Mouse (Mus musculus) adrenal gland, adult 2 months (tissue): Measurements from ENCODE around the gene Sprr2j-ps. TPM values are rescaled to one million over a fixed set of nuclear protein-coding genes. Genes with fewer than 3 reads are reported as not detected.

ENCODE experiments used
- DNase-seq: peaks from one replicate; pipeline ENCODE4 v3.0.0; 2021
- long read RNA-seq: library from polyadenylated mRNA; stranded (forward); transcript quantifications from one replicate; pipeline ENCODE4 v2.0.0, GENCODE M21; 2021
- polyA plus RNA-seq: library from polyadenylated mRNA; depleted of rRNA; stranded (reverse); fragments of >200 nt; gene quantifications from 2 replicates; pipeline ENCODE4 v1.2.3, GENCODE M21; 2012; rRNA removed
- total RNA-seq, 2 experiments: library from RNA; stranded (reverse); gene quantifications; 2 replicates each; pipeline ENCODE4 v1.2.3; 2021

Sprr2j-ps gene
- total RNA-seq = not detected
- not detected in 2 replicates for polyA plus RNA-seq
- long read RNA-seq = 0 reads

DNA sequence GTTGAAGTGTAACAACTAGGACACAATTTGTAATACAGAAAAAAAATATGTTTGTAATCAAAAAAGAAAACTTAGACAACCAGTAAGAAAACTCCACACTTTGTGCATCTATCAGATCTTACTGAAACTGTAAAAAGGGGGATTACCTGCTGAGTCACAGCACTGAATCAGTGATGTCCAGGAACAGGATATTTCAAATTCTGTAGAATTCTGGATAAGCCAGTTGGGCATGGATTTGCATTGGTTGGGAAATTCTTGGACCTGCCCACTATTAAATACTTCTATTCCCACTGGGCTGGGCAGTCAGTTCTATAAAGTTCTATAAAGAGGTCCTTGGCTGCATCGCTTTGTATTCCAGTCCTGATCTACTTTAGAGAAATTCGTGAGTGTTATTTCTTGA, at the start of gene Sprr2j-ps:
Gene Sprr2j-ps (plus strand): TSS at position 301 of the 400 bp plus-strand sequence.
- no peak for DNase-seq

DNA sequence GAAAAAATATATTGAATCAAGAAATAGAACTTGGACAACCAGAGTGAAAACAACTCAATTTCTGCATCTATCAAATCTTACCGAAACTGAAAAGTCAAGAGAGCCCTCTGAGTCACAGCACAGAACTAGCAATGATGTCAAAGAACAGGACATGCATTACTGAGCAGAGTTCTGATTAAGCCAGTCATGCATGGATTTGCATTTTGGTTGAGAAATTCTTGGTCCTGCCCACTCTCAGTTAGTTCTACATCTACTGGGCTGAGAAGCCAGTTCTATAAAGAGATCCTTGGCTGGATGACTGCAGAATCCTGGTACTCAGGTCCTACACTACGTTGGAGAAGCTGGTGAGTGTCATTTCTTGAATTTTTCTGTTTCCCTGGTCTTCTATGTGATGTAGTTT, 44.3 kb upstream of the Sprr2j-ps start:
- DNase-seq = no peak

DNA sequence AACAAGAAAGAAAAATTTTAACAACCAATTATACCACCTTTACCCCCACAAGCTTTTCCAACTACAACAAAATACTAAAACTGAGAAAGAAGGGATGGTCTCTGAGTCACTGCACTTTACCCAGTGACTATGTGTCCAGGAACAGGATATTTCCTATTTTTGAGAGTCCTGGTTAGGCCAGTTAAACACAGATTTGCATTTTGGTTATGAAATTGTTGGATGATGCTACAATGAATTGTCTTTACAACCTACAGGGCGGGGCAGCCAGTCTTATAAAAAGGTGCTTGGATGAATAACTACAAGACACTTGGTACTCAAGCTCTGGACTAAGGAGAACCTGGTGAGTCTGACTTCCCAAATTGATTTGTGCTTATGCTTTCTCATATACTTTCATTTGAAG, 32.5 kb upstream of the Sprr2j-ps start, which contains the start of gene Sprr2h:
Gene Sprr2h (plus strand): TSS at position 301 of the 400 bp plus-strand sequence.
- DNase-seq = no peak

DNA sequence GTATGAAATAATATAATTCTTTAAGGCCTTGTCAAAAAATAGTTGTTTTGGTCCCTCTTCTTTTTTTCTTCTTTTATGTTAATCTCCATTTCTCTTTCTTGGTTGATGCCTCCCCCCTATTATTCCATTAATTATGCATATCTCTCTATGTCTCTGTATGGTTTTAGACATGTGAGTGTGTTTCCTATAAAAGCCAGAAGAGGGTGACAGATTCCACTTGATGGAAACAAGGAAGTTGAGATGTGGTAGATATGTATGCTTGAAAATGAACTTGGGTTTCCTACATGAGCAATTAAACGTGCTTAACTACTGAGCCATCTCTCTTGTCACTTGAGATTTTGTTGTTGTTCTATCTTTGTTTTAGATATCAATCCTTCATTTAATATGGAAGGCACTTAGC, 23.6 kb upstream of the Sprr2j-ps start:
- peak; percentile 3 for DNase-seq

DNA sequence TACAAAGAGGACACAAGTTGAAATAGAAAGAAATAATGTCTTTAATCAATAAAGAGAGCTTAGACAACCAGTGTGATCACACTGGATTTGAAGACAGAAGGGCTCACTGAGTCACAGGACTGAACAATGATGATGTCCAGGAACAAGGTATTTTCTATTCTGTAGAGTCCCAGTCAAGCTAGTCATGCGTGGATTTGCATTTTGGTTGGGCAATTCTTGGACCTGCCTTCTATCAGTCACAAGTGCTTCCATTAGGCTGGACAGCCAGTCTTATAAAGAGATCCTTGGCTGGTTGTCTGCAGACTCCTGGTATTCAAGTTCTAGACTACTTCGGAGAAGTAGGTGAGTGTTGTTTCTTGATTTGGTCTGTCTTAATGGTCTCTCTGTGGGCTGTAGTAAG, 10.2 kb upstream of the Sprr2j-ps start, which contains the start of gene Sprr2i:
Gene Sprr2i (plus strand): TSS at position 301 of the 400 bp plus-strand sequence.
- DNase-seq = no peak

DNA sequence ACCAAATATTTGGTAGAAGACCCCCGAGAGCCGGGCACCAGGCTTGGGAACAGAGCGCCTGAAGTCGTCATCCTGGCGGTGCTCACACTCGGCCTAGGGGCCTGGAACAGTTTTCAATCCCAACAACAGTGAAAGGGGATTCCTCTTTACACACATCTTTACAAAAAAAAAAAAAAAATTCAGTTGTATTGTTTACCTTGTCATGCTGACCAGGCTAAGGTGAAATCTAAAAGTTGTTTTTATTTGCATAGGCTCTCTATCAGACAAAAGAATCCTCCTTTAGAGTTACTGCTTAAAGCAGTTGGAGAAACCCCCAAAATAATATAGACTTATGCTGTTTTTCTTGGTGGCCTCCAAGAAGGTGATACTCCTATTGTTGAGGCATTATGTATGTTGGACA, 11.4 kb downstream of the Sprr2j-ps start, which contains the start of gene Gm9774:
Gene Gm9774 (minus strand): TSS at position 101 of the 400 bp plus-strand sequence.
- no peak for DNase-seq

DNA sequence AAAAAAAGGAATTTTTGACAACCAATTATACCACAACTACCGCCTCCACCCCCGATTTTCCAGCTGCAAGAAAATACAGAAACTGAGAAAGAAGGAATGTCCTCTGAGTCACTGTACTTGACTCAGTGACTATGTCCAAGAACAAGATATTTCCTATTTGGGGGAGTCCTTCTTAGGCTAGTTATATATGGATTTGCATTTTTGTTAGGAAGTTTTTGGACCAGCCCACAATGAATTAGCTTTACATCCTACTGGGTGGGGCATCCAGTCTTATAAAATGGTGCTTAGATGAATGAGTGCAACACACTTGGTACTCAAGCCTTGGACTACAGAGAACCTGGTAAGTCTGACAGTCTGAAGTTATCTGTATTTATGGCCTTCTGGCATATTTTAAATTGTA, 14.4 kb downstream of the Sprr2j-ps start, which contains the start of gene Sprr2k:
Gene Sprr2k (plus strand): TSS at position 301 of the 400 bp plus-strand sequence.
- no peak for DNase-seq

DNA sequence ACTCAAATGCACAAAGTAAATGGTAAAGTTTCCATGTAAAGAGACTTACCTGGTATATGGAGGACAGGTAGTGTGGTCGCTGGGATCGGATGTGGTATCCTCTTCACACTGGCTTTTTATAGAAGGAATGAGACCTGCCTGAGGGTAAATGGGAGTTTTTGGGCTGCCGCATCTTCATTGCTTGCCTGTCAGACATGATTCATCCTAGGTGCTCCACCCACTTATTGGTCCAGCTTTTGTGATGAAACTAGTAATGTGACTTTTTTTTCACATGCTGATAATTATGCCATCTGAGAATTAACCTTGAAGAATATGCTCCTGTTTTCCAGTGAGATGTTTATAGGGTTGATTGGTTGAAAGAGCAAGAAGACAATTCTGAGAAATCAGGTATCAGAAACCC, 20.8 kb downstream of the Sprr2j-ps start, which contains the start of gene Sprr1b:
Gene Sprr1b (minus strand): TSS at position 101 of the 400 bp plus-strand sequence.
- DNase-seq = no peak

DNA sequence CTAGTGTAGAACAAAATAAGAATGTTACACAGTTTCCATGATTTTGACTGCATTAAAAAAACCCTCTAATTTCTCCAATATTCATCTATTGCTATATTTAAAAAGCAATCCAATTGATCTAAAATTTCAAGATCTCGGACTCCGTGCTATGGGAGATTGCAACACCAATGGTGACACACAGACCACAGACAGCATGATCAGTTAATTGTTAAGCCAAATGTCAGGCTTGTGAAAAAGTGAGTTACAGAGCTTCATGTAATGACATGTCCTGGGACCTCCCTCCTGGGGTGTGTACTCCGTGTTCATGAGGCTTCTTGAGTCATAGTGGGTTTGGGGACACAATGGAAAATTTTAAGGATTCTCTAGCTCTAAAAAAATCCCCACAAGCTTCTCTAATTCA, 22.3 kb downstream of the Sprr2j-ps start:
- DNase-seq = no peak

DNA sequence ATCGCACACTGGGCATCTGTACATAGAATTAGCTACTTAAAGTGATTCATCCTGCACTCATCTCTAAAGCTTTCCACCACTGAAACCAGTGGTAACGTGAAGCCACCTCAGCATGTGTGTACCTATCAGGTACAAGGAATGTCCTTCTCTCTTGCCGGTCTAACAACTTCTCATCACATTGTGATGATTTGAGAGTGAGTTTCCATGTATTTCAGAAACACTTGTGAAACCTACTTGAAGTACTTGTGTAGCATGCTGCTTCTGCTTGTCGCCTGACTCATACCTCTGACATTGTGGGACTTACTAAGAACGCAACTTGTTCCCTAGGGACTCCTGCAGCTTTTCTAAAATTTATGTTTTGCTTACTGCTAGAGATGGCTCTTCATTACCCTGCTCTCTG, 37.3 kb downstream of the Sprr2j-ps start:
- no peak for DNase-seq

DNA sequence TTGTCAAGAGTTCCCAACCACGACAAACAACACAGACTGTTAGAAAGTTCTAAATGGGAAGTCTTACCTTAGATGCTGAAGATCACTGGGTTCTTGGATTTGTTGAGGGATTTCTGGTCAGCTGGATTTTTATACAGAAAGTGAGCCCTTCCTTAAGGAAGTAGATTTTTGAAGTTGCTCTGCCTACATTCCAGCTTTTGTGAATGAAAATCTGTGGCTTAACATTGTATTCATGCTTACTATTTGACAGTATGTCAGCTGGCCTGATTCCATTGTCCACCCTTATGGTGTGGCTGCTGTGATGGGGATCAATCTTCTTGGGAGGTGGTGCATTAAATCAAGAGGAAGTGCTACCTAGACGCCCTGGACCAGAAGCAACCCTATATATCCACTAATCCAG, 40.7 kb downstream of the Sprr2j-ps start, which contains the start of gene Sprr3:
Gene Sprr3 (minus strand): TSS at position 101 of the 400 bp plus-strand sequence.
- DNase-seq = no peak

DNA sequence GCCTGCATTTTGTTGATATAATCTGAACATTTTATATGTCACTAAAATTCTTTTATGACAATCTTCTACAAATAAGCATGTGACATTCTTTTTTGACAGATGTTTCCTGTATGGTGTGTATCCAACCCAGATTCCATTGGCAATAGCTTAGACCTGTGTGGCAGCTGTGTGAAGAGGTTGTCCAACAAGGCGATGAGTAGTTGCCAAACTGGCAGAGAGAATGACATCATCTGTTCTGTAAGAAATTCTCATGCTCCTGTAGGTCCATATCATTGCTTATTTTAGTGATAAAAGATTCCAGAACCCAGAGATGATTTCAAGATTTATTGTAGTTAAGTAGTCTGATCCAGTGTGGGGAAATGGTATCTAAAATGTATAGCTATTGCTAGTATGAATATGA, 48.7 kb downstream of the Sprr2j-ps start:
- no peak for DNase-seq

DNA sequence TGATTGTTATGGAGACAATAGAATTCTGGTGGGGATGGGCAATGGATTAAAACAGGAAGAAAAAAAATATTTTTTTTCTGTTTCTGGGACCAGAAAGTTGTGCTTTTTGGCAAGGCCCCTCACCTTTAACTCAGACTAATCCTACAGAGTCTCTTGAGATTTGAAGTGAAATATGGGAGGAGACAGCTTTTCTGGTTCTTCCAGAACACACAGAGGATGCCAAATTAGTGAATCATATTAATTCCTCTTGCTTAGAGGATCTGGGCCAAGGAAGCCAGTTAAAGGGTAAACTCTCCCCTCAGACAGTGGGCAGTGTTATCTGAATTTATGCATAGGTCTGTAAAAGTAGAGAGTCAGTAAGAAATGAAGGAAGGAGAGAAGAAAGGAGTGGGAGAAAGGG, 49.5 kb downstream of the Sprr2j-ps start:
- DNase-seq = no peak

Other genes with a start within 250 kb of the Sprr2j-ps start
- not detected for gene Sprr2a1, start 202.3 kb upstream of the Sprr2j-ps start, total RNA-seq
- gene Sprr2a1, start 202.3 kb upstream of the Sprr2j-ps start, polyA plus RNA-seq = not detected in 2 replicates
- not detected for gene Sprr2a2, start 202.2 kb upstream of the Sprr2j-ps start, total RNA-seq
- gene Sprr2a2, start 202.2 kb upstream of the Sprr2j-ps start, polyA plus RNA-seq = 1.8 and 18.7 TPM in 2 replicates
- not detected for gene Sprr2a3, start 132.7 kb upstream of the Sprr2j-ps start, total RNA-seq
- gene Sprr2a3, start 132.7 kb upstream of the Sprr2j-ps start, polyA plus RNA-seq = 0.22 TPM in 1 of 2 replicates, not detected in the other
- gene Sprr2b, start 101.5 kb upstream of the Sprr2j-ps start, total RNA-seq = not detected
- not detected in 2 replicates for gene Sprr2b, start 101.5 kb upstream of the Sprr2j-ps start, polyA plus RNA-seq
- not detected for gene Sprr2d, start 78.9 kb upstream of the Sprr2j-ps start, total RNA-seq
- gene Sprr2d, start 78.9 kb upstream of the Sprr2j-ps start, polyA plus RNA-seq = not detected in 2 replicates
- not detected for gene Sprr2e, start 65.9 kb upstream of the Sprr2j-ps start, total RNA-seq
- gene Sprr2e, start 65.9 kb upstream of the Sprr2j-ps start, polyA plus RNA-seq = not detected in 2 replicates
- gene Sprr2f, start 52.9 kb upstream of the Sprr2j-ps start, total RNA-seq = not detected
- gene Sprr2f, start 52.9 kb upstream of the Sprr2j-ps start, polyA plus RNA-seq = not detected in 2 replicates
- not detected for gene Sprr2h, start 32.4 kb upstream of the Sprr2j-ps start, total RNA-seq
- not detected in 2 replicates for gene Sprr2h, start 32.4 kb upstream of the Sprr2j-ps start, polyA plus RNA-seq
- not detected for gene Sprr2i, start 10.1 kb upstream of the Sprr2j-ps start, total RNA-seq
- not detected in 2 replicates for gene Sprr2i, start 10.1 kb upstream of the Sprr2j-ps start, polyA plus RNA-seq
- 1 to 10 TPM; 4.6 to 6.3 TPM for gene Gm9774, start 11.3 kb downstream of the Sprr2j-ps start, total RNA-seq
- gene Gm9774, start 11.3 kb downstream of the Sprr2j-ps start, polyA plus RNA-seq = 17.5 and 20.8 TPM in 2 replicates
- gene Sprr2k, start 14.5 kb downstream of the Sprr2j-ps start, total RNA-seq = not detected
- gene Sprr2k, start 14.5 kb downstream of the Sprr2j-ps start, polyA plus RNA-seq = not detected in 2 replicates
- not detected for gene Sprr1b, start 20.7 kb downstream of the Sprr2j-ps start, total RNA-seq
- not detected in 2 replicates for gene Sprr1b, start 20.7 kb downstream of the Sprr2j-ps start, polyA plus RNA-seq
- gene Sprr3, start 40.6 kb downstream of the Sprr2j-ps start, total RNA-seq = not detected
- 0.39 TPM in 1 of 2 replicates, not detected in the other for gene Sprr3, start 40.6 kb downstream of the Sprr2j-ps start, polyA plus RNA-seq
- under 1 TPM in 1 of 2 experiments, not detected in 1; 0.38 TPM for gene Sprr1a, start 67.8 kb downstream of the Sprr2j-ps start, total RNA-seq
- 0.21 and 0.56 TPM in 2 replicates for gene Sprr1a, start 67.8 kb downstream of the Sprr2j-ps start, polyA plus RNA-seq
- gene Sprr4, start 82.4 kb downstream of the Sprr2j-ps start, total RNA-seq = not detected
- gene Sprr4, start 82.4 kb downstream of the Sprr2j-ps start, polyA plus RNA-seq = not detected in 2 replicates
- not detected for gene 2310046K23Rik, start 116.4 kb downstream of the Sprr2j-ps start, total RNA-seq
- gene 2310046K23Rik, start 116.4 kb downstream of the Sprr2j-ps start, polyA plus RNA-seq = not detected in 2 replicates
- not detected for gene Ivl, start 155.7 kb downstream of the Sprr2j-ps start, total RNA-seq
- gene Ivl, start 155.7 kb downstream of the Sprr2j-ps start, polyA plus RNA-seq = not detected in 2 replicates
- gene Smcp, start 170.9 kb downstream of the Sprr2j-ps start, total RNA-seq = not detected
- not detected in 2 replicates for gene Smcp, start 170.9 kb downstream of the Sprr2j-ps start, polyA plus RNA-seq
- not detected for gene 2210017I01Rik, start 189.4 kb downstream of the Sprr2j-ps start, total RNA-seq
- not detected in 2 replicates for gene 2210017I01Rik, start 189.4 kb downstream of the Sprr2j-ps start, polyA plus RNA-seq
- gene Lce6a, start 203.6 kb downstream of the Sprr2j-ps start, total RNA-seq = not detected
- gene Lce6a, start 203.6 kb downstream of the Sprr2j-ps start, polyA plus RNA-seq = not detected in 2 replicates
- not detected for gene Lce1a1, start 230.2 kb downstream of the Sprr2j-ps start, total RNA-seq
- gene Lce1a1, start 230.2 kb downstream of the Sprr2j-ps start, polyA plus RNA-seq = 0.33 TPM in 1 of 2 replicates, not detected in the other
- not detected for gene Lce1b, start 238.8 kb downstream of the Sprr2j-ps start, total RNA-seq
- not detected in 2 replicates for gene Lce1b, start 238.8 kb downstream of the Sprr2j-ps start, polyA plus RNA-seq